In genomic region chr16:87736106-87736505, GRCm38 (mm10) we compare ENCODE assay signal across 25 mouse cellular contexts. TPM values are rescaled to one million over a fixed set of nuclear protein-coding genes. Genes with fewer than 3 reads are reported as not detected.
DNase-seq lines count a peak whose midpoint lies in the region; ATAC-seq and TF ChIP-seq lines count a peak whose summit lies in the region.
"Had no signal": no experiment of that assay in that cellular context is flagged by ENCODE, and none has a peak within 500 bp of the region (broad histone marks: within the 10 kb centered on the region; RNA-seq: fewer than 3 reads in every experiment).

No protein-coding gene starts in this region.

- H3K4me3 ChIP-seq in heart, embryonic 10.5 days = no peak overlapping the region
- H3K4me3 ChIP-seq in lung, embryonic 16.5 days (ENCODE audit: low read length) = no peak overlapping the region
- peak overlapping the region; percentile 80 for H3K4me3 ChIP-seq in testis, adult 2 months (ENCODE audit: control insufficient read depth, low read depth, low read length)
- H3K4me3 ChIP-seq: heart, embryonic 12.5 days; hindbrain, embryonic 15.5 days; limb, embryonic 10.5 days; limb, embryonic 15.5 days; liver, embryonic 13.5 days; midbrain, embryonic 15.5 days; neural tube, embryonic 12.5 days; stomach, embryonic 15.5 days had no signal

- 0 out of 2 replicates have a peak, but pooled peaks cover 2% of the 10 kb centered on the region for H3K36me3 ChIP-seq in heart, embryonic 10.5 days
- peaks cover 3% of the 10 kb centered on the region for H3K36me3 ChIP-seq in lung, embryonic 16.5 days (ENCODE audit: control insufficient read depth, insufficient read depth, low read length)
- H3K36me3 ChIP-seq in testis, adult 2 months (ENCODE audit: control insufficient read depth, insufficient read depth, low read length) = no peaks in the 10 kb centered on the region
- H3K36me3 ChIP-seq: midbrain, embryonic 15.5 days; stomach, embryonic 15.5 days had no signal

- WGBS in heart, embryonic 10.5 days = 81% methylated on average over 11 of the region's 11 CpGs
- 56% methylated on average over 11 of the region's 11 CpGs for WGBS in lung, embryonic 16.5 days

- peak; percentile 51 to 59 for DNase-seq in cerebellum, postnatal 10 days
- DNase-seq in cerebellum, adult 18-20 months = no peak
- peak; percentile 66 for DNase-seq in heart, embryonic 10.5 days (ENCODE audit: low spot score)
- no peak for DNase-seq in heart, postnatal 14 days
- no peak for DNase-seq in lung, postnatal 10 days
- DNase-seq in testis, postnatal 10 days (ENCODE audit: low spot score) = no peak
- DNase-seq: adrenal gland, adult 8-10 months; cerebellum, adult 8-10 months; cerebellum, postnatal 36 days; gastrocnemius, postnatal 14 days; kidney, adult 2 months; liver, embryonic 13.5 days; lung, adult 2 months; right cerebral cortex, postnatal 14 days; thymus, adult 2 months had no signal

- peak; percentile 34; the same call in 1 of the 2 replicates for ATAC-seq in lung, embryonic 16.5 days (ENCODE audit: low read depth)
- ATAC-seq: midbrain, embryonic 15.5 days had no signal

- intact Hi-C loops in heart, postnatal 14 days (cut with DNase I) = no loop called here

- no peak for TF ChIP-seq CTCF in testis, adult 2 months (IDR thresholded peaks at IDR 0.05; ENCODE audit: control insufficient read depth, insufficient read depth, insufficient replicate concordance, low read depth, low read length)

- no peak overlapping the region for H3K4me2 ChIP-seq in lung, embryonic 16.5 days (ENCODE audit: low read depth, low read length)
- H3K4me2 ChIP-seq: heart, embryonic 12.5 days; hindbrain, embryonic 15.5 days; limb, embryonic 15.5 days; liver, embryonic 13.5 days; midbrain, embryonic 15.5 days; neural tube, embryonic 12.5 days; stomach, embryonic 15.5 days had no signal

- no peak for TF ChIP-seq POLR2A in testis, adult 2 months (IDR thresholded peaks at IDR 0.05; ENCODE audit: control insufficient read depth, low read depth, low read length)

- peaks cover 20% of the 10 kb centered on the region for H3K4me1 ChIP-seq in heart, embryonic 10.5 days
- H3K4me1 ChIP-seq in lung, embryonic 16.5 days (replicated peaks; ENCODE audit: control insufficient read depth, insufficient read depth, low read length) = no peaks in the 10 kb centered on the region
- peaks cover 6% of the 10 kb centered on the region for H3K4me1 ChIP-seq in testis, adult 2 months (ENCODE audit: control insufficient read depth, insufficient read depth, low read length)
- H3K4me1 ChIP-seq: hindbrain, embryonic 15.5 days; midbrain, embryonic 15.5 days; neural tube, embryonic 12.5 days; stomach, embryonic 15.5 days had no signal

- H3K27ac ChIP-seq in heart, embryonic 10.5 days = no peak overlapping the region
- H3K27ac ChIP-seq in lung, embryonic 16.5 days (ENCODE audit: low read length) = no peak overlapping the region
- H3K27ac ChIP-seq in testis, adult 2 months (ENCODE audit: control insufficient read depth, insufficient read depth, low read depth, low read length) = no peak overlapping the region
- H3K27ac ChIP-seq: hindbrain, embryonic 15.5 days; limb, embryonic 10.5 days; limb, embryonic 15.5 days; liver, embryonic 13.5 days; midbrain, embryonic 15.5 days; neural tube, embryonic 12.5 days; stomach, embryonic 15.5 days had no signal

- H3K9ac ChIP-seq in lung, embryonic 16.5 days (ENCODE audit: low read length) = no peak overlapping the region
- H3K9ac ChIP-seq: heart, embryonic 12.5 days; hindbrain, embryonic 15.5 days; limb, embryonic 15.5 days; liver, embryonic 13.5 days; midbrain, embryonic 15.5 days; neural tube, embryonic 12.5 days; stomach, embryonic 15.5 days had no signal

- H3K9me3 ChIP-seq in heart, embryonic 10.5 days = no peaks in the 10 kb centered on the region
- no peaks in the 10 kb centered on the region for H3K9me3 ChIP-seq in lung, embryonic 16.5 days (ENCODE audit: control insufficient read depth, low read length)
- H3K9me3 ChIP-seq: heart, embryonic 12.5 days; hindbrain, embryonic 15.5 days; limb, embryonic 10.5 days; limb, embryonic 15.5 days; liver, embryonic 13.5 days; midbrain, embryonic 15.5 days; neural tube, embryonic 12.5 days; stomach, embryonic 15.5 days had no signal

- H3K27me3 ChIP-seq in heart, embryonic 10.5 days (ENCODE audit: insufficient read depth, poor library complexity, severe bottlenecking) = no peaks in the 10 kb centered on the region
- no peaks in the 10 kb centered on the region for H3K27me3 ChIP-seq in lung, embryonic 16.5 days (ENCODE audit: control insufficient read depth, insufficient read depth, low read depth, low read length)
- H3K27me3 ChIP-seq in testis, adult 2 months (ENCODE audit: control insufficient read depth, insufficient read depth, low read length) = no peaks in the 10 kb centered on the region
- H3K27me3 ChIP-seq: CH12.LX; heart, embryonic 12.5 days; hindbrain, embryonic 15.5 days; limb, embryonic 15.5 days; liver, embryonic 13.5 days; midbrain, embryonic 15.5 days; neural tube, embryonic 12.5 days; stomach, embryonic 15.5 days had no signal

RNA-seq across cellular contexts. Expression of gene Bach1, which starts 37.4 kb away (rescaled TPM):
- polyA plus RNA-seq in heart, embryonic 10.5 days (2016; fragmentation: Nextera tagmentation; extraction: Ambion mirVana) = 8.5 and 9.4 TPM in 2 replicates
- 10 to 100 TPM; 32.5 to 34.0 TPM for total RNA-seq in heart, postnatal 14 days (2021)
- 7.8 and 8.8 TPM in 2 replicates for polyA plus RNA-seq in lung, embryonic 16.5 days (2015; fragmentation: Nextera tagmentation; extraction: Ambion mirVana)
- polyA plus RNA-seq in testis, adult 2 months (2012; rRNA removed) = 1.0 and 1.7 TPM in 2 replicates

Comparison
In these comparisons a context has a peak if more than half of its experiments do, and no peak if none do; other contexts are left out.
1. DNase-seq: peak in cerebellum, postnatal 10 days (2 of 2) and heart, embryonic 10.5 days (single experiment); none in cerebellum, adult 18-20 months (0 of 2), heart, postnatal 14 days (0 of 2), lung, postnatal 10 days (single experiment) and testis, postnatal 10 days (single experiment).